Mouse (Mus musculus) hindbrain, embryonic 16.5 days (tissue): ENCODE data around the gene Nfam1. TPM values are rescaled to one million over a fixed set of nuclear protein-coding genes. Genes with fewer than 3 reads are reported as not detected.

Experiments
- ATAC-seq: fragments of 200-750 bp; cut with Nextera tagmentation; 2 replicates; pipeline ENCODE4 v1.8.0; 2017; ENCODE audit warnings: moderate TSS enrichment, moderate library complexity
- H3K27ac ChIP-seq: fragments of 300-500 bp; sonication (generic); 2 replicates; pipeline ENCODE4 v1.5.1; 2014; ENCODE audit warnings: low read depth, mild to moderate bottlenecking, control low read depth, low read length, moderate library complexity
- H3K27me3 ChIP-seq: fragments of 300-500 bp; sonication (generic); replicated peaks from 2 replicates; pipeline ENCODE4 v1.6.1; 2014; ENCODE audit warnings: low read length; ENCODE audit not compliant: control insufficient read depth, insufficient read depth
- H3K36me3 ChIP-seq: fragments of 300-500 bp; sonication (generic); 2 replicates; pipeline ENCODE4 v1.6.1; 2014; ENCODE audit warnings: mild to moderate bottlenecking, low read length, moderate library complexity, mixed read lengths; ENCODE audit not compliant: control insufficient read depth, insufficient read depth
- H3K4me1 ChIP-seq: fragments of 300-500 bp; sonication (generic); 2 replicates; pipeline ENCODE4 v1.6.1; 2014; ENCODE audit warnings: low read depth, low read length; ENCODE audit not compliant: control insufficient read depth, insufficient read depth
- H3K4me2 ChIP-seq: fragments of 300-500 bp; sonication (generic); 2 replicates; pipeline ENCODE4 v1.6.1; 2014; ENCODE audit warnings: mild to moderate bottlenecking, low read length, control low read depth, moderate library complexity
- H3K4me3 ChIP-seq: fragments of 300-500 bp; sonication (generic); 2 replicates; pipeline ENCODE4 v1.5.1; 2014; ENCODE audit warnings: mild to moderate bottlenecking, low read length, control low read depth, moderate library complexity
- H3K9ac ChIP-seq: fragments of 300-500 bp; sonication (generic); 2 replicates; pipeline ENCODE4 v1.6.1; 2014; ENCODE audit warnings: low read depth, mild to moderate bottlenecking, control low read depth, low read length, moderate library complexity
- H3K9me3 ChIP-seq: fragments of 300-500 bp; sonication (generic); 2 replicates; pipeline ENCODE4 v1.6.1; 2014; ENCODE audit warnings: mild to moderate bottlenecking, low read length, moderate library complexity; ENCODE audit not compliant: control insufficient read depth
- WGBS: fragments of 180-500 bp; shearing (Covaris S2); extraction: QIAGEN DNeasy Blood & Tissue Kit; methylation state at CpG from one replicate; pipeline ENCODE4 v1.1.7; 2014; 5-methylcytosine and 5-hydroxymethylcytosine counted together
- microRNA-seq: library from miRNA; unstranded; fragments of <30 nt; microRNA quantifications from one replicate; pipeline ENCODE4, GENCODE M21; 2017
- polyA plus RNA-seq: library from polyadenylated mRNA; unstranded; fragments of >200 nt; fragmentation: Nextera tagmentation; extraction: Ambion mirVana; gene quantifications from 2 replicates; pipeline ENCODE4 v1.2.1, GENCODE M21; 2015

Gene Nfam1
- polyA plus RNA-seq, 1 experiment from 2014 or later, result 2.2 TPM

- Histone ChIP-seq H3K4me2 (no peak overlapping the region), H3K36me3 (no peaks in the 10 kb centered on the region), H3K27me3 (peaks cover 2% of the 10 kb centered on the region; the same call in 1 of the 2 replicates), H3K4me1 (peaks cover 39% of the 10 kb centered on the region), H3K9me3 (no peaks in the 10 kb centered on the region), H3K4me3 (no peak overlapping the region), H3K27ac (no peak overlapping the region), H3K9ac (no peak overlapping the region)
- no peak for ATAC-seq
- 64% methylated on average over 8 of the region's 8 CpGs for WGBS
Observed at GRCm38 (mm10) chr15:82950246-82950645, 82.9 kb downstream of the Nfam1 start.

- no peak for ATAC-seq
- Histone ChIP-seq H3K27me3 (peaks cover 2% of the 10 kb centered on the region; the same call in 1 of the 2 replicates), H3K9me3 (no peaks in the 10 kb centered on the region), H3K27ac (no peak overlapping the region), H3K4me1 (peaks cover 26% of the 10 kb centered on the region), H3K36me3 (no peaks in the 10 kb centered on the region), H3K9ac (no peak overlapping the region), H3K4me2 (no peak overlapping the region), H3K4me3 (no peak overlapping the region)
- WGBS, result 67% methylated on average over 5 of the region's 5 CpGs
Observed at GRCm38 (mm10) chr15:82947431-82947830, 85.7 kb downstream of the Nfam1 start.

- Histone ChIP-seq H3K9me3 (no peaks in the 10 kb centered on the region), H3K36me3 (no peaks in the 10 kb centered on the region), H3K27me3 (no peaks in the 10 kb centered on the region), H3K4me1 (peaks cover 45% of the 10 kb centered on the region), H3K4me3 (no peak overlapping the region), H3K27ac (no peak overlapping the region), H3K4me2 (no peak overlapping the region), H3K9ac (no peak overlapping the region)
- no peak for ATAC-seq
- 75% methylated on average over 9 of the region's 9 CpGs for WGBS
Observed at GRCm38 (mm10) chr15:82944479-82945195, 88.5 kb downstream of the Nfam1 start.

Small RNAs within 50 kb of the gene (microRNA-seq; reads per million reads assigned to microRNA genes)
- 14.8 reads per million, percentile 30 among the genes with 10 or more reads in this experiment for gene Mir3080

Other genes with a start within 250 kb of the Nfam1 start
- gene Cyp2d26, start 239.0 kb downstream of the Nfam1 start, polyA plus RNA-seq, result not detected in 2 replicates
- 9.3 TPM in 2 replicates for gene Tcf20, start 45.4 kb downstream of the Nfam1 start, polyA plus RNA-seq
- gene Serhl, start 56.2 kb upstream of the Nfam1 start, polyA plus RNA-seq, result 34.2 and 36.4 TPM in 2 replicates
- 78.2 and 93.9 TPM in 2 replicates for gene Rrp7a, start 89.5 kb upstream of the Nfam1 start, polyA plus RNA-seq
- 122 and 134 TPM in 2 replicates for gene Poldip3, start 116.1 kb upstream of the Nfam1 start, polyA plus RNA-seq
- 130 and 163 TPM in 2 replicates for gene Cyb5r3, start 139.3 kb upstream of the Nfam1 start, polyA plus RNA-seq
- gene A4galt, start 218.5 kb upstream of the Nfam1 start, polyA plus RNA-seq, result 4.9 and 6.5 TPM in 2 replicates